Mouse (Mus musculus) T-cell, adult 2 months (primary cell): ENCODE results near the gene Olfr272.

Experiments
- DNase-seq: peaks from one replicate; pipeline ENCODE4 v3.0.0; 2022; ENCODE audit warnings: low spot score

Gene Olfr272

DNA sequence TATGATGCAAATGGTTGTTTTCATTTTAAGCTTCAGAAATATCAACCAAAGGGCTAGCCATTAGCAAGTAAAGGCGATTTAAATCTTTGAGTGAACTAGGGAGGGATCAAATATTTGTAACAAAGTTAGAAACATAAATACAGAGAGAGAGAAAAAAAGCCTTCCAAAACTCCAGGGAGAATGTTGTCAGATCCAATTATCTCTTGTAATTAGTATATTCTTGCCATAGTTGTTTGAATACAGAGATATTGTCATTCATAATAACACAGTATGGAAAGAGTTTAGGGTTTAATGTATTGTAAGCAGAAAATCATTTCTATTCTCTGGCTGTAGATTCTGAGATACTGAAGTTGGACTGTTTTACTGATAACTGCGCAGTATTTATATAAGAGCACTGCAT lies at the start of gene Olfr272:
TSS of gene Olfr272 (minus strand) at position 101 of the 400 bp plus-strand sequence.
- no peak for DNase-seq

DNA sequence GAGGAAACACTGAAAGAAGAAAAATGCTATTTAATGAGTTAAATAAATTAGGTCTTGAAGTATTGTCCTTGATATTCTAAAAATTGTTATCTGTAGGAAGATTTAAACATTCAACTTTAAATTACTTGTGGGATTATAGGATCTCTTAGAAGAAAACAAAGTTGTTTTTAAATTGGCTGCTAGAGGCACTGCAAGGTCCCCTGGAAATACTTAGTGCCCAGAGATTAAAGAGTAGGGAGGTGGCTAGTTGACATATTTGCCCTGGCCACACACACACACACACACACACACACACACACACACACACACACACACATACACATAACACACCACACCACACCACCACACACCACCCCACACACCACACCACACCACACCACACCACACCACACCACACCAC lies 45.3 kb upstream of the Olfr272 start, which contains the start of gene Olfr270:
TSS of gene Olfr270 (plus strand) at position 301 of the 400 bp plus-strand sequence.
- DNase-seq, result no peak

GRCm38 (mm10) chr4:52958693-52959092 lies 39.7 kb upstream of the Olfr272 start:
- DNase-seq, result no peak

DNA sequence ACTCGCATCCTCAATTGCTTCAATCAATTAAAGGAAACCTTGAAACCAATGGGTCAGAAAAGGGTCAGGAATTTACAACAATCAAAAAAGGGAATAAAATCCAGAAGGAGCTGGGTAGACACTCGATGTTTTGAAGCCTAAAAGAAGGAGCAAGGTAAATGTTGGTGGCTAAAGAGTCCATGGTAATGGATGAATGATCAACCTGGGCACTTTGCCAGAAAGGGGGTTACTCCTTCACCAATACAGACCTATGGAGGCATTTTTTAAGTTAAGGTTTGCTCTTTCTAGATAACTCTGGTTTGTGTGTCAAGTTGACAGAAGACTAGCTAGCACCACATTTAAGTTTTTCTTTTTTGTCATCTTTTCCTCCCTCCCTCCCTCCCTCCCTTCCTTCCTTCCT lies 30.0 kb upstream of the Olfr272 start:
- no peak for DNase-seq

DNA sequence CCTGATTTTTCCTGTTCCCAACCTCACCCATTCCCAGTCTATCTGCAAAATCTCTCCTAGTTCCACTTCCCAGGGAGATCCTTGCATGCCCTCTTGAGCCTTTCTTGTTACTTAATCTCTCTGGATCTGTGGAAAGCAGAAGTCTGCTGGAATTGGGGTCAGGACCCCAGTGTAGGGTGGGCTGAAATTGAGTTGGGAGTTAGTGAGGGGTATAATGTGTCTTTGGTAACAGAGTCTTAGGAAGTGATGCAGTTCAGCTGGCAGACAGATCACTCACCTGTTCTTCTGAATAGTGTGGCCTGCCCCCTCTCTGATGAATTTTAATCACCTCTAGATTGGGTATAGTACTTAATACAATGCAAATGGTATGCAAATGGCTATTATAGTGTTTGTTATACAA lies 27.7 kb upstream of the Olfr272 start:
- no peak for DNase-seq

DNA sequence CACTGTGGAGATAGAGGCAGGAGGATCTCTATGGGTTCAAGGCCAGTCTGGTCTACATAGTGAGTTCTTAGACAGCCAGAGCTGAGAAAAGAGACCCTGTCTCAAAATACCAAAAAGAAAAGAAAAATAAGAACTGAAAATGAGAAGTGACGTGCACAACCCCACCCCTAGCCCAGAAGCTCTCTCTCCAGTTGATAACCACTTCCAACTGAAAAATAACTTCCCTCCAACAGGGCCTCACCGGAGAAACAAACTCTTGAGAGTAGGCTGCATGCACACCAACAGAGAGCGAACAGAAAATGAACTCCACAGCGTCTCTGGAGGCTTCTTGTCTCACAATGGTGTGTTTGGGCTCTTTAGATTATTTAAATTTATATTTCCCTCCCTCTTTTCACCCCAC lies 11.5 kb upstream of the Olfr272 start:
- DNase-seq, result no peak

GRCm38 (mm10) chr4:52917311-52917688 lies 1.7 kb downstream of the Olfr272 start:
- DNase-seq, result no peak

DNA sequence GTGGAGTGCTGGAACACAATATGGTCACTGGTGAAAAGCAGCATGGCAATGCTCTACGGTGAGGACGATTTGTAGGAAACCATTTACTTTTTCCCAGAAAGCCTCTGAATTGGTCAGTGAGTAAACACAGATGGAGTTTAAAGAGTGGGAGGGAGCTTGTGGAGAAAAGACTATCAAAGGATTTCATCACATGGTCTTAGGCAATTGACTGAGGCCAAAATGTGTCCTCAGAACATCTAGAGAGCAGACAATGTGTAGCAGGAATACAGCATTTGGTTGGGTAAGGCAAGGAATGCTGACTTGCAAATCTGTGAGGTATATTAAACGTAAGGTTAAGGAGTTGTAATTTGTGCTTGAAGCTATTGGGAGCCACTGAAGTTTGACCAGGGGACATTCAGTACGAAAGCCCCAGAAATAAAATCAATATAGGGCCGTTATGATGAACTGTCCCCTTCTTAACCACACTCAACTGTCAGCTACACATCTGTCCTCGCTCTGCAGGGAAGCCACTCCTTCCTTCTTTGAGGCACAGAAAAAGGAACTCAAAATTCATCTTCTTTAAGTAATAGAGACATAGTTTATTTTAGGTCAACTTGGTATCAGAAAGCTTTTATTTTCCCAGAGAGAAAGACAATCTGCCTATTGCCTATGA lies 2.2 kb downstream of the Olfr272 start:
- no peak for DNase-seq

- no peak for DNase-seq
Measured at GRCm38 (mm10) chr4:52912409-52912808, 6.6 kb downstream of the Olfr272 start.

DNA sequence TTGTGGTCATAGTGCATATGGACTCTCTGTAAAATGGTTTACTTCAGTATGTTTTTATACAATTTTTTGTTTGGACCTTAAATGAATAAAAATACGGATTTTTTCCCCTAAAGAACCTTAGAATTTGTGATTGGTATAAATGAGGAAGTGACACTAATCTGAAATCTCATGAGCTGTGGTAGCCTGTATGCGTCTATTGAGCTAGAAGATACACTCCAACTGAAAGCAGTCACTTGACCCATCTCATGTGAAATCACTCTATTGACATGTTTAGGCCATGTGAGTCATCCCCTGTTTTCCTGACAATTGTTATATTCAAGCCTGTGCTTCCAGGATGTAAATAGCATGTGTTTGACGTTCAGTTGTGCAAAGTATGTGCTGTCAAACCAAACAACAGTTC lies 9.4 kb downstream of the Olfr272 start:
- DNase-seq, result no peak

DNA sequence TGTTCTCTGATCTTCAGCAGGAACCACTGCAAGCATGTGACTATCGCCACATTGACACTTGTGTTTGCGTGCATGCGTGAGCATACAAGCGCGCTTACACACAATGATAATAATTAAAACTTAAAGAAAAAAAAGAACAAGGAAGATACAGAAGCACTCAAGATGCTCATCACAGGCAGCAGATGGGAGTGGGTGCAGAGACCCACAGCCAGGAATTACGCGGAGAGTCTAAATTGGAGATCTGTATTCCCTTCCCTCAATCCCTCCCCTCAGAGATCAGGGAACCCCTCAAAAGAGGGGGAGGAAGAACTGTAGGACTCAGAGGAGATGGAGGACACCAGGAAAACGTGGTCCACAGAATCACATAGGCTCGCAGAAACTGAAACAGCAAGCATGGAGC lies 54.8 kb downstream of the Olfr272 start:
- no peak for DNase-seq
